13 mouse cellular contexts compared by ENCODE assay signal in the genomic region with DNA sequence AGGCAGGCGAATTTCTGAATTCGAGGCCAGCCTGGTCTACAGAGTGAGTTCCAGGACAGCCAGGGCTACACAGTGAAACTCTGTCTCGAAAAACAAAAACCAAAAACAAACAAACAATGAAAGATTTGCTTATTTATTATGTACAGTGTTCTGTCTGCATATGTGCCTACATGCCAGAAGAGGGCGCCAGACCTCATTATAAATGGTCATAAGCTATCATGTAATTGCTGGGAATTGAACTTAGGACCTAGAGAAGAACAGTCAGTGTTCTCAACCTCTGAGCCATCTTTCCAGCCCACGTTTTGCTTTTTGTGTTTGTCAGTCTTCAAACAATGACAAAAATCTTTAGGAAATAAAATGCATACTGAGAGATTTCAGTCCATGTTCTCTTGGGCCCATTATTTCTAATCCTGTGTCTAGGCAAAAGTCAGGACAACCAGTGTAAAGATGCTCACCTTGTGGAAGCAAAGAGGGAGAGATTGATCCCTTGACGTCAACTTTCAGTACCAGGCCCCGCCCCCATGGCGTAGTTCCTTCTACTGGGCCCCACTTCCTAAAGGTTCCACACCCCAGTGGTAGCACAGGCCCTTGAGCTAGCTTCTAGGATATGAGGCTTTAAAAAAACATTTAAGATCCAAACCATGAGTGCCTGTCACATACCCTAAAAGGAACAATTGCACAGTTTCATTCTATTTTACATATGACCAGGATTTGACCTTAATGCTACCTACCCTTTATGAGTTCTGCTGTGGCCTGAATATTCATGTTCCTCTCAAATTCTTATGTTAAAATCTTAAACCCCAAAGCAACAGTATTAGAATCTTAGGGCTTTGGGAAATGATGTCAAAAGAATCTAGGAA. TPM values are rescaled to one million over a fixed set of nuclear protein-coding genes. Genes with fewer than 3 reads are reported as not detected.
A peak's percentile ranks its signal among the peaks of the same experiment; 100 is the strongest.
DNase-seq lines count a peak whose midpoint lies in the region; ATAC-seq and TF ChIP-seq lines count a peak whose summit lies in the region.
"Had no signal": no experiment of that assay in that cellular context is flagged by ENCODE, and none has a peak within 500 bp of the region (broad histone marks: within the 10 kb centered on the region; RNA-seq: fewer than 3 reads in every experiment).

No protein-coding gene starts in this region.

- no peak overlapping the region for H3K9ac ChIP-seq in kidney, postnatal 0 days (ENCODE audit: low read depth, low read length)
- H3K9ac ChIP-seq: liver, embryonic 13.5 days; neural tube, embryonic 12.5 days; stomach, embryonic 15.5 days had no signal

- peak; percentile 42 for DNase-seq in kidney, postnatal 0 days (ENCODE audit: low spot score)
- no peak for DNase-seq in kidney, adult 11 months
- peak; percentile 42 to 47 for DNase-seq in B cell, adult 2 months
- peak; percentile 29 for DNase-seq in embryo, embryonic 10.5 days (ENCODE audit: low spot score)
- DNase-seq in ovary, adult 18-20 months (ENCODE audit: low spot score): no peak
- no peak for DNase-seq in left cerebral cortex, postnatal 25 days (ENCODE audit: low spot score in 2 of 2)
- no peak for DNase-seq in T-cell, adult 2 months (ENCODE audit: low spot score)
- DNase-seq: cerebellum, adult 9-11 months; liver, embryonic 13.5 days had no signal

- peak; percentile 67 for TF ChIP-seq CTCF in kidney, postnatal 0 days (IDR thresholded peaks at IDR 0.05; ENCODE audit: low read depth)
- TF ChIP-seq CTCF in E14TG2a.4 (conservative IDR thresholded peaks at IDR 0.05; ENCODE audit: low read length): peak; percentile 54

- H3K27me3 ChIP-seq in kidney, postnatal 0 days (ENCODE audit: insufficient read depth, low read length): no peaks in the 10 kb centered on the region
- no peaks in the 10 kb centered on the region for H3K27me3 ChIP-seq in E14TG2a.4 (ENCODE audit: insufficient read depth, low read length)
- H3K27me3 ChIP-seq: liver, embryonic 13.5 days; neural tube, embryonic 12.5 days; stomach, embryonic 15.5 days had no signal

- no peak overlapping the region for H3K4me3 ChIP-seq in kidney, postnatal 0 days (replicated peaks; ENCODE audit: low read depth, low read length)
- H3K4me3 ChIP-seq in E14TG2a.4 (replicated peaks; ENCODE audit: low read length): no peak overlapping the region
- H3K4me3 ChIP-seq: liver, embryonic 13.5 days; neural tube, embryonic 12.5 days; stomach, embryonic 15.5 days had no signal

- H3K9me3 ChIP-seq in kidney, postnatal 0 days (replicated peaks; ENCODE audit: low read length): no peaks in the 10 kb centered on the region
- H3K9me3 ChIP-seq in E14TG2a.4 (ENCODE audit: low read length): peaks cover 3% of the 10 kb centered on the region; the same call in 1 of the 2 replicates
- H3K9me3 ChIP-seq: liver, embryonic 13.5 days; neural tube, embryonic 12.5 days; stomach, embryonic 15.5 days had no signal

- no peak overlapping the region for H3K27ac ChIP-seq in kidney, postnatal 0 days
- H3K27ac ChIP-seq: liver, embryonic 13.5 days; neural tube, embryonic 12.5 days; stomach, embryonic 15.5 days had no signal

- intact Hi-C loops in left cerebral cortex, postnatal 25 days (cut with DNase I): no loop called here

- no peaks in the 10 kb centered on the region; the same call in 1 of the 2 replicates for H3K4me1 ChIP-seq in kidney, postnatal 0 days (replicated peaks; ENCODE audit: insufficient read depth, low read length)
- peaks cover 72% of the 10 kb centered on the region for H3K4me1 ChIP-seq in E14TG2a.4 (replicated peaks; ENCODE audit: low read depth, low read length)
- H3K4me1 ChIP-seq: liver, embryonic 13.5 days; neural tube, embryonic 12.5 days; stomach, embryonic 15.5 days had no signal

- no peak for ATAC-seq in kidney, postnatal 0 days (replicated peaks; ENCODE audit: low FRiP score, low read depth)

- H3K4me2 ChIP-seq in kidney, postnatal 0 days (ENCODE audit: low read length): no peak overlapping the region
- H3K4me2 ChIP-seq: liver, embryonic 13.5 days; neural tube, embryonic 12.5 days; stomach, embryonic 15.5 days had no signal

- H3K36me3 ChIP-seq in kidney, postnatal 0 days (ENCODE audit: insufficient read depth, low read length): no peaks in the 10 kb centered on the region
- H3K36me3 ChIP-seq in E14TG2a.4 (ENCODE audit: insufficient read depth, low read length): peaks cover 41% of the 10 kb centered on the region; the same call in 1 of the 2 replicates
- H3K36me3 ChIP-seq: liver, embryonic 13.5 days; neural tube, embryonic 12.5 days; stomach, embryonic 15.5 days had no signal

- whole genome bisulfite sequencing in kidney, postnatal 0 days: 79% methylated on average over 8 of the region's 8 CpGs

RNA-seq across cellular contexts. Expression of a gene that starts 54.0 kb away (rescaled TPM):
- polyA plus RNA-seq in kidney, postnatal 0 days (2015; fragmentation: Nextera tagmentation; extraction: Ambion mirVana): not detected in 2 replicates
- not detected for total RNA-seq in left cerebral cortex, postnatal 25 days (2021)
- polyA plus RNA-seq: frontal cortex, adult 2 months; liver, embryonic 13.5 days; neural tube, embryonic 12.5 days; stomach, embryonic 15.5 days had no signal

Comparison
In these comparisons a context has a peak if more than half of its experiments do, and no peak if none do; other contexts are left out.
1. DNase-seq: peak in kidney, postnatal 0 days (single experiment), B cell, adult 2 months (2 of 2) and embryo, embryonic 10.5 days (single experiment); none in kidney, adult 11 months (single experiment), ovary, adult 18-20 months (single experiment), left cerebral cortex, postnatal 25 days (0 of 2) and T-cell, adult 2 months (single experiment).